Mouse (Mus musculus): ENCODE data around the gene Hectd2. TPM values are rescaled to one million over a fixed set of nuclear protein-coding genes. Genes with fewer than 3 reads are reported as not detected.

The Hectd2 gene
- total and polyA plus RNA-seq, 3 experiments, result 0.12 to 2.0 TPM; not detected in 1

- no peaks in the 10 kb centered on the region for H3K4me1 ChIP-seq (ENCODE audit: control insufficient read depth in 1 of 2, insufficient read depth in 2 of 2, low read length in 2 of 2)
- no peaks in the 10 kb centered on the region for H3K9me3 ChIP-seq (replicated peaks; ENCODE audit: insufficient read depth, low read length)
- no peaks in the 10 kb centered on the region; a peak in 1 of 4 replicates for H3K27me3 ChIP-seq (ENCODE audit: control insufficient read depth in 1 of 2, insufficient read depth in 2 of 2, low read length in 2 of 2)
- no peaks in the 10 kb centered on the region for H3K36me3 ChIP-seq (ENCODE audit: control insufficient read depth in 1 of 2, insufficient read depth in 2 of 2, low read length in 2 of 2)
- TF ChIP-seq ZNF384 (IDR thresholded peaks at IDR 0.05; ENCODE audit: low read depth, low read length) (no peak), MXI1 (IDR thresholded peaks at IDR 0.05; ENCODE audit: low read depth, low read length) (no peak), MEF2A (IDR thresholded peaks at IDR 0.05; ENCODE audit: extremely low read depth, insufficient replicate concordance, low read depth, low read length, poor library complexity, severe bottlenecking) (no peak)
- H3K9ac ChIP-seq (ENCODE audit: control insufficient read depth, low read depth, low read length, poor library complexity, severe bottlenecking), result no peak overlapping the region
- DNase-seq (ENCODE audit: low read depth, low spot score), result no peak
- H3K4me3 ChIP-seq (ENCODE audit: control insufficient read depth in 1 of 2, insufficient read depth in 1 of 2, low read depth in 2 of 2, low read length in 2 of 2), result no peak overlapping the region
- no peak overlapping the region for H3K27ac ChIP-seq (ENCODE audit: control insufficient read depth, low read depth, low read length)
- H3K79me2 ChIP-seq (ENCODE audit: control insufficient read depth, insufficient read depth, low read length, poor library complexity), result no peaks in the 10 kb centered on the region
Measured at GRCm38 (mm10) chr19:36580874-36581273, 26.4 kb downstream of the Hectd2 start.

GRCm38 (mm10) chr19:36582116-36582515 lies 27.7 kb downstream of the Hectd2 start:
- no peak overlapping the region for H3K9ac ChIP-seq (ENCODE audit: control insufficient read depth, low read depth, low read length, poor library complexity, severe bottlenecking)
- no peak overlapping the region for H3K4me3 ChIP-seq (ENCODE audit: control insufficient read depth in 1 of 2, insufficient read depth in 1 of 2, low read depth in 2 of 2, low read length in 2 of 2)
- H3K79me2 ChIP-seq (ENCODE audit: control insufficient read depth, insufficient read depth, low read length, poor library complexity), result no peaks in the 10 kb centered on the region
- H3K9me3 ChIP-seq (replicated peaks; ENCODE audit: insufficient read depth, low read length), result no peaks in the 10 kb centered on the region
- no peak overlapping the region for H3K27ac ChIP-seq (ENCODE audit: control insufficient read depth, low read depth, low read length)
- H3K4me1 ChIP-seq (ENCODE audit: control insufficient read depth in 1 of 2, insufficient read depth in 2 of 2, low read length in 2 of 2), result no peaks in the 10 kb centered on the region
- no peak for DNase-seq (ENCODE audit: low read depth, low spot score)
- no peaks in the 10 kb centered on the region; a peak in 1 of 4 replicates for H3K27me3 ChIP-seq (ENCODE audit: control insufficient read depth in 1 of 2, insufficient read depth in 2 of 2, low read length in 2 of 2)
- no peaks in the 10 kb centered on the region for H3K36me3 ChIP-seq (ENCODE audit: control insufficient read depth in 1 of 2, insufficient read depth in 2 of 2, low read length in 2 of 2)
- no peak for TF ChIP-seq NELFE (IDR thresholded peaks at IDR 0.05; ENCODE audit: low read depth, low read length)
- TF ChIP-seq ZC3H11A (IDR thresholded peaks at IDR 0.05; ENCODE audit: low read depth, low read length), result no peak
- no peak for TF ChIP-seq USF1 (IDR thresholded peaks at IDR 0.05; ENCODE audit: low read depth, low read length)
- no peak for TF ChIP-seq RCOR1 (IDR thresholded peaks at IDR 0.05; ENCODE audit: low read depth, low read length)
- no peak for TF ChIP-seq GATA1 (IDR thresholded peaks at IDR 0.05; ENCODE audit: low read depth, low read length)
- no peak for TF ChIP-seq TCF12 (IDR thresholded peaks at IDR 0.05; ENCODE audit: low read depth, low read length)
- TF ChIP-seq POLR2AphosphoS5 (IDR thresholded peaks at IDR 0.05; ENCODE audit: borderline replicate concordance, low read depth, low read length), result no peak
- TF ChIP-seq TBP (IDR thresholded peaks at IDR 0.05; ENCODE audit: low read depth, low read length), result no peak
- no peak for TF ChIP-seq MAZ (IDR thresholded peaks at IDR 0.05; ENCODE audit: low read depth, low read length)
- TF ChIP-seq ZKSCAN1 (IDR thresholded peaks at IDR 0.05; ENCODE audit: low read depth, low read length), result no peak
- no peak for TF ChIP-seq MXI1 (IDR thresholded peaks at IDR 0.05; ENCODE audit: low read depth, low read length)
- no peak for TF ChIP-seq ETS1 (IDR thresholded peaks at IDR 0.05; ENCODE audit: low read depth, low read length)
- no peak for TF ChIP-seq NRF1 (IDR thresholded peaks at IDR 0.05; ENCODE audit: insufficient read depth, low read depth, low read length, poor library complexity, severe bottlenecking)
- TF ChIP-seq BHLHE40 (IDR thresholded peaks at IDR 0.05; ENCODE audit: borderline replicate concordance, low read depth, low read length), result no peak
- TF ChIP-seq USF2 (IDR thresholded peaks at IDR 0.05; ENCODE audit: borderline replicate concordance in 1 of 2, insufficient read depth in 1 of 2, low read depth in 1 of 2, low read length in 2 of 2), result no peak
- TF ChIP-seq MYC (IDR thresholded peaks at IDR 0.05; ENCODE audit: low read depth, low read length), result no peak
- no peak for TF ChIP-seq RAD21 (IDR thresholded peaks at IDR 0.05; ENCODE audit: low read depth, low read length)
- TF ChIP-seq MAFK (IDR thresholded peaks at IDR 0.05; ENCODE audit: borderline replicate concordance, low read depth, low read length), result no peak
